Mouse (Mus musculus) lung, postnatal 0 days (tissue): Measurements from ENCODE around the gene Rpp25l. TPM values are rescaled to one million over a fixed set of nuclear protein-coding genes. Genes with fewer than 3 reads are reported as not detected.
A peak's percentile ranks its signal among the peaks of the same experiment; 100 is the strongest.
"Not testable (repeated sequence)": the region's sequence is repeated elsewhere in the genome, so short reads cannot be mapped to it uniquely, and the experiment has no call there.

ENCODE experiments used
- ATAC-seq: fragments of 200-750 bp; cut with Nextera tagmentation; 2 replicates; pipeline ENCODE4 v1.8.0; 2017; ENCODE audit warnings: moderate library complexity
- DNase-seq: peaks from one replicate; pipeline ENCODE4 v3.0.0-alpha.2; 2016; ENCODE audit warnings: low spot score
- H3K27ac ChIP-seq: fragments of 300-500 bp; sonication (generic); 2 replicates; pipeline ENCODE4 v1.5.1; 2014; ENCODE audit warnings: antibody characterized with exemption, mild to moderate bottlenecking, low read length, mixed read lengths
- H3K27me3 ChIP-seq: fragments of 300-500 bp; sonication (generic); replicated peaks from 2 replicates; pipeline ENCODE4 v1.6.1; 2014; ENCODE audit warnings: low read length, mixed read lengths; ENCODE audit not compliant: insufficient read depth
- H3K36me3 ChIP-seq: fragments of 300-500 bp; sonication (generic); 2 replicates; pipeline ENCODE4 v1.6.1; 2014; ENCODE audit warnings: low read length, mixed read lengths; ENCODE audit not compliant: insufficient read depth
- H3K4me1 ChIP-seq: fragments of 300-500 bp; sonication (generic); 2 replicates; pipeline ENCODE4 v1.6.1; 2014; ENCODE audit warnings: antibody characterized with exemption, low read depth, low read length, mixed read lengths; ENCODE audit not compliant: insufficient read depth
- H3K4me2 ChIP-seq: fragments of 300-500 bp; sonication (generic); replicated peaks from 2 replicates; pipeline ENCODE4 v1.6.1; 2014; ENCODE audit warnings: low read depth, mild to moderate bottlenecking, low read length, moderate library complexity, mixed read lengths
- H3K4me3 ChIP-seq: fragments of 300-500 bp; sonication (generic); 2 replicates; pipeline ENCODE4 v1.5.1; 2014; ENCODE audit warnings: low read depth, low read length
- H3K9ac ChIP-seq: fragments of 300-500 bp; sonication (generic); replicated peaks from 2 replicates; pipeline ENCODE4 v1.6.1; 2014; ENCODE audit warnings: low read depth, mild to moderate bottlenecking
- H3K9me3 ChIP-seq: fragments of 300-500 bp; sonication (generic); 2 replicates; pipeline ENCODE4 v1.6.1; 2016; ENCODE audit warnings: low read length, mixed read lengths
- CTCF ChIP-seq: IDR thresholded peaks from 2 replicates; pipeline ENCODE4 v1.5.1; 2016; ENCODE audit warnings: antibody characterized with exemption, mild to moderate bottlenecking
- EP300 ChIP-seq: IDR thresholded peaks from 2 replicates; pipeline ENCODE4 v1.6.1; 2016; ENCODE audit warnings: antibody characterized with exemption, mild to moderate bottlenecking, control low read depth
- WGBS: fragments of 180-500 bp; shearing (Covaris S2); extraction: QIAGEN DNeasy Blood & Tissue Kit; methylation state at CpG from one replicate; pipeline ENCODE4 v1.1.7; 2014; 5-methylcytosine and 5-hydroxymethylcytosine counted together
- polyA plus RNA-seq: library from polyadenylated mRNA; unstranded; fragments of >200 nt; fragmentation: Nextera tagmentation; extraction: Ambion mirVana; gene quantifications from 2 replicates; pipeline ENCODE4 v1.2.1, GENCODE M21; 2015

Rpp25l gene
- polyA plus RNA-seq, 1 experiment from 2014 or later, result 51.8 TPM

GRCm38 (mm10) chr4:41683303-41683702 is 30.0 kb downstream of the Rpp25l start:
- ATAC-seq, result peak; percentile 39
- WGBS, result 0% methylated on average over 1 of the region's 27 CpGs
- not testable (repeated sequence) for H3K27me3 ChIP-seq, H3K9me3 ChIP-seq, H3K4me3 ChIP-seq, H3K4me1 ChIP-seq, H3K9ac ChIP-seq, H3K27ac ChIP-seq, H3K4me2 ChIP-seq, H3K36me3 ChIP-seq, DNase-seq

GRCm38 (mm10) chr4:41682789-41683188 is 30.5 kb downstream of the Rpp25l start:
- no peak overlapping the region for H3K9ac ChIP-seq
- TF ChIP-seq CTCF (no peak), EP300 (no peak)
- no peak overlapping the region for H3K4me3 ChIP-seq
- no peak overlapping the region for H3K4me2 ChIP-seq
- no peaks in the 10 kb centered on the region for H3K9me3 ChIP-seq
- DNase-seq (no peak), ATAC-seq (no peak)
- H3K36me3 ChIP-seq, result no peaks in the 10 kb centered on the region
- WGBS, result 37% methylated on average over 6 of the region's 6 CpGs
- no peaks in the 10 kb centered on the region for H3K4me1 ChIP-seq
- 0 out of 2 replicates have a peak, but pooled peaks cover 4% of the 10 kb centered on the region for H3K27me3 ChIP-seq
- H3K27ac ChIP-seq, result no peak overlapping the region

GRCm38 (mm10) chr4:41681947-41682346 is 31.4 kb downstream of the Rpp25l start:
- no peak overlapping the region for H3K4me3 ChIP-seq
- H3K4me2 ChIP-seq, result no peak overlapping the region
- no peak for ATAC-seq
- no peak overlapping the region for H3K27ac ChIP-seq
- H3K9ac ChIP-seq, result no peak overlapping the region
- DNase-seq, result no peak
- H3K27me3 ChIP-seq, result 0 out of 2 replicates have a peak, but pooled peaks cover 4% of the 10 kb centered on the region
- no peaks in the 10 kb centered on the region for H3K9me3 ChIP-seq
- no peak for TF ChIP-seq EP300
- TF ChIP-seq CTCF, result no peak
- 62% methylated on average over 10 of the region's 10 CpGs for WGBS
- no peaks in the 10 kb centered on the region for H3K4me1 ChIP-seq
- no peaks in the 10 kb centered on the region for H3K36me3 ChIP-seq

- no peak overlapping the region for H3K9ac ChIP-seq
- H3K36me3 ChIP-seq, result no peaks in the 10 kb centered on the region
- no peak overlapping the region for H3K27ac ChIP-seq
- H3K27me3 ChIP-seq, result 0 out of 2 replicates have a peak, but pooled peaks cover 4% of the 10 kb centered on the region
- TF ChIP-seq EP300 (no peak), CTCF (no peak)
- WGBS, result 54% methylated on average over 4 of the region's 4 CpGs
- no peak for DNase-seq
- no peak overlapping the region for H3K4me2 ChIP-seq
- no peaks in the 10 kb centered on the region for H3K4me1 ChIP-seq
- H3K9me3 ChIP-seq, result no peaks in the 10 kb centered on the region
- ATAC-seq, result no peak
- H3K4me3 ChIP-seq, result no peak overlapping the region
These were observed 32.2 kb downstream of the Rpp25l start for GRCm38 (mm10) chr4:41681176-41681575.

- Histone ChIP-seq H3K27ac (no peak overlapping the region), H3K4me1 (no peaks in the 10 kb centered on the region), H3K36me3 (no peaks in the 10 kb centered on the region), H3K27me3 (0 out of 2 replicates have a peak, but pooled peaks cover 4% of the 10 kb centered on the region), H3K4me3 (no peak overlapping the region), H3K9ac (no peak overlapping the region), H3K9me3 (no peaks in the 10 kb centered on the region), H3K4me2 (no peak overlapping the region)
- DNase-seq (no peak), ATAC-seq (no peak)
- TF ChIP-seq EP300 (no peak), CTCF (no peak)
- WGBS, result no CpG with 5 or more reads among the region's 2 CpGs
These were observed 34.0 kb downstream of the Rpp25l start for GRCm38 (mm10) chr4:41679291-41679690.

GRCm38 (mm10) chr4:41678863-41679262 is 34.5 kb downstream of the Rpp25l start:
- no peaks in the 10 kb centered on the region for H3K9me3 ChIP-seq
- H3K4me1 ChIP-seq, result no peaks in the 10 kb centered on the region
- H3K4me2 ChIP-seq, result no peak overlapping the region
- H3K9ac ChIP-seq, result no peak overlapping the region
- H3K27me3 ChIP-seq, result 0 out of 2 replicates have a peak, but pooled peaks cover 4% of the 10 kb centered on the region
- WGBS, result 44% methylated on average over 6 of the region's 6 CpGs
- TF ChIP-seq CTCF (no peak), EP300 (no peak)
- no peak for ATAC-seq
- H3K27ac ChIP-seq, result no peak overlapping the region
- no peak for DNase-seq
- H3K36me3 ChIP-seq, result no peaks in the 10 kb centered on the region
- H3K4me3 ChIP-seq, result no peak overlapping the region
